Mouse (Mus musculus) testis, adult 2 months (tissue): Measurements from ENCODE around the gene Mga.

ENCODE experiments used
- CTCF ChIP-seq: fragments of 200-500 bp; IDR thresholded peaks from 2 replicates; pipeline ENCODE4 v1.5.1; 2012; ENCODE audit warnings: low read depth, mild to moderate bottlenecking, inconsistent platforms, low read length, moderate library complexity; ENCODE audit not compliant: control insufficient read depth, insufficient read depth, insufficient replicate concordance
- POLR2A ChIP-seq: fragments of 200-500 bp; IDR thresholded peaks from 2 replicates; pipeline ENCODE4 v1.6.1; 2012; ENCODE audit warnings: low read depth, mild to moderate bottlenecking, inconsistent platforms, low read length, moderate library complexity; ENCODE audit not compliant: control insufficient read depth

DNA sequence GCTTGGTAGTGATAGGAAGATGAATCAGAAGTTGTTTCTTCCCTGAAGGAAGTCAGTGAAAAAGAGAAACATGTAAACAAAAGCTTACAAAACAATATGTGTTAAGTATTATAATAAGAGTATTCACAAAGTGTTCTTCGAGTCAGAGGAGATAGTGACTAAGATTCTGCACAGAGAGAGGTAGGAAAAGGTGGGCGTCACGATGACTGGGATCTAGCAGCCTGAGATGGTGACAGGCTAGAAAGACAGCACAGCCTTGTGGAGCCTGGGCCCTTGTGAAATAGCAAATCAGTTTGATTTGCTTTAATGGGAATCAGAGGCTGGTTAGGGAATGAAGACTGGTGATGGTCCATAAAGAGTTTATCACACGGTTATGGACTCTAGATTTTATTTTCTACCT, 43.2 kb upstream of the Mga start:
- no peak for TF ChIP-seq CTCF
- TF ChIP-seq POLR2A, result no peak
